Mouse (Mus musculus) forebrain, embryonic 10.5 days (tissue): ENCODE results near the gene Rab3gap2. TPM values are rescaled to one million over a fixed set of nuclear protein-coding genes. Genes with fewer than 3 reads are reported as not detected.

Source experiments
- DNase-seq: peaks from one replicate; pipeline ENCODE4 v3.0.0-alpha.2; 2017; ENCODE audit warnings: low spot score; ENCODE audit errors: extremely low spot score
- H3K27ac ChIP-seq: fragments of 300-500 bp; sonication (generic); 2 replicates; pipeline ENCODE4 v1.5.1; 2016; ENCODE audit warnings: mild to moderate bottlenecking
- H3K27me3 ChIP-seq: fragments of 300-500 bp; sonication (generic); 2 replicates; pipeline ENCODE4 v1.6.1; 2016; ENCODE audit warnings: mild to moderate bottlenecking; ENCODE audit not compliant: poor library complexity, severe bottlenecking
- H3K36me3 ChIP-seq: fragments of 300-500 bp; sonication (generic); replicated peaks from 2 replicates; pipeline ENCODE4 v1.6.1; 2016; ENCODE audit warnings: mild to moderate bottlenecking, moderate library complexity
- H3K4me1 ChIP-seq: fragments of 300-500 bp; sonication (generic); 2 replicates; pipeline ENCODE4 v1.6.1; 2016
- H3K4me3 ChIP-seq: fragments of 300-500 bp; sonication (generic); 2 replicates; pipeline ENCODE4 v1.5.1; 2016; ENCODE audit warnings: mild to moderate bottlenecking, moderate library complexity
- H3K9me3 ChIP-seq: fragments of 300-500 bp; sonication (generic); 2 replicates; pipeline ENCODE4 v1.6.1; 2016; ENCODE audit warnings: mild to moderate bottlenecking, moderate library complexity
- WGBS: fragments of 180-500 bp; shearing (Covaris S2); methylation state at CpG from one replicate; pipeline ENCODE4 v1.1.7; 2016; 5-methylcytosine and 5-hydroxymethylcytosine counted together
- polyA plus RNA-seq: library from polyadenylated mRNA; unstranded; fragments of >200 nt; fragmentation: Nextera tagmentation; extraction: Ambion mirVana; gene quantifications from 2 replicates; pipeline ENCODE4 v1.2.1, GENCODE M21; 2016

The Rab3gap2 gene
- polyA plus RNA-seq, 1 experiment from 2014 or later = 19.0 TPM

- peaks cover 3% of the 10 kb centered on the region; the same call in 1 of the 2 replicates for H3K36me3 ChIP-seq
- 7% methylated on average over 23 of the region's 23 CpGs for WGBS
- no peaks in the 10 kb centered on the region for H3K27me3 ChIP-seq
- H3K9me3 ChIP-seq = no peaks in the 10 kb centered on the region
- peak overlapping the region; percentile 90 for H3K4me3 ChIP-seq
- H3K27ac ChIP-seq = peak overlapping the region; percentile 89
- peaks cover 41% of the 10 kb centered on the region for H3K4me1 ChIP-seq
- DNase-seq = peak; percentile 27
These were observed 565 bp upstream of the Rab3gap2 start for GRCm38 (mm10) chr1:185203196-185203908.

GRCm38 (mm10) chr1:185205090-185205489 is 1.2 kb downstream of the Rab3gap2 start:
- 84% methylated on average over 8 of the region's 8 CpGs for WGBS
- Histone ChIP-seq H3K27ac (no peak overlapping the region), H3K9me3 (no peaks in the 10 kb centered on the region), H3K36me3 (peaks cover 3% of the 10 kb centered on the region; the same call in 1 of the 2 replicates), H3K4me1 (peaks cover 49% of the 10 kb centered on the region), H3K27me3 (no peaks in the 10 kb centered on the region), H3K4me3 (peak overlapping the region; percentile 90)
- no peak for DNase-seq

GRCm38 (mm10) chr1:185207851-185208595 is 4.1 kb downstream of the Rab3gap2 start:
- Histone ChIP-seq H3K4me1 (peaks cover 31% of the 10 kb centered on the region), H3K27ac (no peak overlapping the region), H3K36me3 (peaks cover 3% of the 10 kb centered on the region; the same call in 1 of the 2 replicates), H3K27me3 (no peaks in the 10 kb centered on the region), H3K9me3 (no peaks in the 10 kb centered on the region), H3K4me3 (no peak overlapping the region)
- DNase-seq = no peak
- WGBS = 94% methylated on average over 13 of the region's 13 CpGs

- WGBS = 92% methylated on average over 8 of the region's 8 CpGs
These were observed 4.8 kb downstream of the Rab3gap2 start for GRCm38 (mm10) chr1:185208766-185209165.

GRCm38 (mm10) chr1:185209641-185210176 is 5.8 kb downstream of the Rab3gap2 start:
- DNase-seq = no peak
- no peaks in the 10 kb centered on the region for H3K9me3 ChIP-seq
- peaks cover 9% of the 10 kb centered on the region for H3K36me3 ChIP-seq
- H3K4me3 ChIP-seq = no peak overlapping the region
- peaks cover 20% of the 10 kb centered on the region for H3K4me1 ChIP-seq
- 35% methylated on average over 8 of the region's 8 CpGs for WGBS
- H3K27me3 ChIP-seq = no peaks in the 10 kb centered on the region
- H3K27ac ChIP-seq = no peak overlapping the region

More at GRCm38 (mm10) chr1:185208766-185209165, 4.8 kb downstream of the Rab3gap2 start:
- Histone ChIP-seq H3K9me3 (no peaks in the 10 kb centered on the region), H3K36me3 (peaks cover 3% of the 10 kb centered on the region; the same call in 1 of the 2 replicates), H3K27ac (no peak overlapping the region), H3K27me3 (no peaks in the 10 kb centered on the region), H3K4me1 (peaks cover 26% of the 10 kb centered on the region), H3K4me3 (no peak overlapping the region)
- DNase-seq = no peak

- Histone ChIP-seq H3K36me3 (peaks cover 11% of the 10 kb centered on the region), H3K27me3 (no peaks in the 10 kb centered on the region), H3K9me3 (no peaks in the 10 kb centered on the region), H3K4me3 (no peak overlapping the region), H3K27ac (no peak overlapping the region), H3K4me1 (no peaks in the 10 kb centered on the region)
- 90% methylated on average over 5 of the region's 5 CpGs for WGBS
- DNase-seq = no peak
These were observed 12.4 kb downstream of the Rab3gap2 start for GRCm38 (mm10) chr1:185216360-185216759.

GRCm38 (mm10) chr1:185216762-185217161 is 12.8 kb downstream of the Rab3gap2 start:
- Histone ChIP-seq H3K4me1 (no peaks in the 10 kb centered on the region), H3K9me3 (no peaks in the 10 kb centered on the region), H3K36me3 (peaks cover 12% of the 10 kb centered on the region), H3K27ac (no peak overlapping the region), H3K4me3 (no peak overlapping the region), H3K27me3 (no peaks in the 10 kb centered on the region)
- 90% methylated on average over 2 of the region's 2 CpGs for WGBS
- DNase-seq = no peak

GRCm38 (mm10) chr1:185217966-185218365 is 14.0 kb downstream of the Rab3gap2 start:
- Histone ChIP-seq H3K4me3 (no peak overlapping the region), H3K27me3 (no peaks in the 10 kb centered on the region), H3K36me3 (peaks cover 22% of the 10 kb centered on the region), H3K27ac (no peak overlapping the region), H3K9me3 (no peaks in the 10 kb centered on the region), H3K4me1 (no peaks in the 10 kb centered on the region)
- 92% methylated on average over 5 of the region's 5 CpGs for WGBS
- no peak for DNase-seq

- Histone ChIP-seq H3K4me3 (no peak overlapping the region), H3K4me1 (0 out of 2 replicates have a peak, but pooled peaks cover 4% of the 10 kb centered on the region), H3K9me3 (no peaks in the 10 kb centered on the region), H3K27me3 (no peaks in the 10 kb centered on the region), H3K27ac (no peak overlapping the region), H3K36me3 (peaks cover 35% of the 10 kb centered on the region)
- WGBS = 93% methylated on average over 6 of the region's 6 CpGs
- no peak for DNase-seq
These were observed 23.0 kb downstream of the Rab3gap2 start for GRCm38 (mm10) chr1:185226889-185227288.

GRCm38 (mm10) chr1:185227766-185228165 is 23.8 kb downstream of the Rab3gap2 start:
- 0 out of 2 replicates have a peak, but pooled peaks cover 4% of the 10 kb centered on the region for H3K4me1 ChIP-seq
- no peak overlapping the region for H3K27ac ChIP-seq
- peaks cover 26% of the 10 kb centered on the region for H3K36me3 ChIP-seq
- DNase-seq = no peak
- no peaks in the 10 kb centered on the region for H3K9me3 ChIP-seq
- no peaks in the 10 kb centered on the region for H3K27me3 ChIP-seq
- H3K4me3 ChIP-seq = no peak overlapping the region
- 94% methylated on average over 7 of the region's 7 CpGs for WGBS

GRCm38 (mm10) chr1:185229406-185230201 is 25.7 kb downstream of the Rab3gap2 start:
- Histone ChIP-seq H3K36me3 (peaks cover 25% of the 10 kb centered on the region), H3K9me3 (no peaks in the 10 kb centered on the region), H3K4me3 (no peak overlapping the region), H3K4me1 (0 out of 2 replicates have a peak, but pooled peaks cover 4% of the 10 kb centered on the region), H3K27ac (peak overlapping the region; percentile 65; the same call in 1 of the 2 replicates), H3K27me3 (no peaks in the 10 kb centered on the region)
- 82% methylated on average over 7 of the region's 7 CpGs for WGBS
- no peak for DNase-seq

- Histone ChIP-seq H3K36me3 (peaks cover 50% of the 10 kb centered on the region), H3K4me1 (no peaks in the 10 kb centered on the region), H3K9me3 (no peaks in the 10 kb centered on the region), H3K4me3 (no peak overlapping the region), H3K27me3 (no peaks in the 10 kb centered on the region), H3K27ac (no peak overlapping the region)
- no peak for DNase-seq
- WGBS = 92% methylated on average over 5 of the region's 5 CpGs
These were observed 31.9 kb downstream of the Rab3gap2 start for GRCm38 (mm10) chr1:185235837-185236236.
